ENCODE assay signal across 8 mouse cellular contexts in genomic region chr11:60776107-60776828, GRCm38 (mm10). TPM values are rescaled to one million over a fixed set of nuclear protein-coding genes. Genes with fewer than 3 reads are reported as not detected.
A peak's percentile ranks its signal among the peaks of the same experiment; 100 is the strongest.
DNase-seq lines count a peak whose midpoint lies in the region; ATAC-seq and TF ChIP-seq lines count a peak whose summit lies in the region.

No protein-coding gene starts in this region.

- 4% methylated on average over 17 of the region's 17 CpGs for WGBS in cerebellum, adult 2 months
- WGBS in liver, embryonic 11.5 days: 4% methylated on average over 17 of the region's 17 CpGs

- TF ChIP-seq POLR2A in cerebellum, adult 2 months (IDR thresholded peaks at IDR 0.05; ENCODE audit: borderline replicate concordance, insufficient read depth, low read length): no peak
- TF ChIP-seq POLR2A in testis, adult 2 months (IDR thresholded peaks at IDR 0.05; ENCODE audit: control insufficient read depth, low read depth, low read length): no peak

- H3K36me3 ChIP-seq in testis, adult 2 months (ENCODE audit: control insufficient read depth, insufficient read depth, low read length): peaks cover 2% of the 10 kb centered on the region
- peaks cover 21% of the 10 kb centered on the region; the same call in 1 of the 2 replicates for H3K36me3 ChIP-seq in liver, embryonic 11.5 days (ENCODE audit: control insufficient read depth, insufficient read depth, low read length)

- peaks cover 16% of the 10 kb centered on the region for H3K4me1 ChIP-seq in cerebellum, adult 2 months (ENCODE audit: control insufficient read depth, insufficient read depth, low read length)
- peaks cover 15% of the 10 kb centered on the region for H3K4me1 ChIP-seq in testis, adult 2 months (ENCODE audit: control insufficient read depth, insufficient read depth, low read length)
- H3K4me1 ChIP-seq in liver, embryonic 11.5 days (replicated peaks; ENCODE audit: control insufficient read depth, insufficient read depth, low read length): peaks cover 48% of the 10 kb centered on the region

- no peak overlapping the region for H3K27ac ChIP-seq in cerebellum, adult 2 months (ENCODE audit: insufficient read depth, low read length)
- H3K27ac ChIP-seq in testis, adult 2 months (ENCODE audit: control insufficient read depth, insufficient read depth, low read depth, low read length): peak overlapping the region; percentile 97
- H3K27ac ChIP-seq in liver, embryonic 11.5 days (ENCODE audit: low read depth, low read length): peak overlapping the region; percentile 92; the same call in 1 of the 2 replicates

- DNase-seq in cerebellum, adult 2 months: no peak
- DNase-seq in cerebellum, adult 9-10 months: no peak
- DNase-seq in testis, postnatal 14 days (ENCODE audit: low spot score): no peak
- DNase-seq in liver, embryonic 11.5 days (ENCODE audit: low spot score): no peak
- DNase-seq in right cerebral cortex, postnatal 4 days: no peak
- DNase-seq in gastrocnemius, adult 8-10 months (ENCODE audit: low spot score in 2 of 2): no peak
- no peak for DNase-seq in ovary, postnatal 36 days (ENCODE audit: low spot score)

- ATAC-seq in liver, embryonic 11.5 days (replicated peaks; ENCODE audit: low FRiP score): no peak

- H3K4me2 ChIP-seq in liver, embryonic 11.5 days: peak overlapping the region; percentile 96

- peak overlapping the region; percentile 83 for H3K4me3 ChIP-seq in cerebellum, adult 2 months (replicated peaks; ENCODE audit: insufficient read depth, low read depth, low read length)
- peak overlapping the region; percentile 97 for H3K4me3 ChIP-seq in testis, adult 2 months (ENCODE audit: control insufficient read depth, low read depth, low read length)
- H3K4me3 ChIP-seq in liver, embryonic 11.5 days (ENCODE audit: low read depth, low read length): peak overlapping the region; percentile 81

- no peak for TF ChIP-seq CTCF in cerebellum, adult 2 months (IDR thresholded peaks at IDR 0.05; ENCODE audit: borderline replicate concordance, insufficient read depth, low read depth, low read length)
- TF ChIP-seq CTCF in testis, adult 2 months (IDR thresholded peaks at IDR 0.05; ENCODE audit: control insufficient read depth, insufficient read depth, insufficient replicate concordance, low read depth, low read length): no peak

- no peaks in the 10 kb centered on the region for H3K9me3 ChIP-seq in liver, embryonic 11.5 days (ENCODE audit: control insufficient read depth, low read length)

- no peaks in the 10 kb centered on the region for H3K27me3 ChIP-seq in cerebellum, adult 2 months (ENCODE audit: control insufficient read depth, insufficient read depth, low read length)
- no peaks in the 10 kb centered on the region for H3K27me3 ChIP-seq in testis, adult 2 months (ENCODE audit: control insufficient read depth, insufficient read depth, low read length)
- H3K27me3 ChIP-seq in liver, embryonic 11.5 days (replicated peaks; ENCODE audit: control insufficient read depth, insufficient read depth, low read length): no peaks in the 10 kb centered on the region

- peak overlapping the region; percentile 94 for H3K9ac ChIP-seq in liver, embryonic 11.5 days (ENCODE audit: low read depth, low read length)

RNA-seq across cellular contexts. Expression of gene Top3a, which starts 0.9 kb away (rescaled TPM):
- 6.8 and 7.2 TPM in 2 replicates for polyA plus RNA-seq in cerebellum, adult 2 months (2012; rRNA removed)
- 14.4 and 14.8 TPM in 2 replicates for polyA plus RNA-seq in testis, adult 2 months (2012; rRNA removed)
- polyA plus RNA-seq in liver, embryonic 11.5 days (2014; fragmentation: Nextera tagmentation; extraction: Ambion mirVana): 16.2 and 19.1 TPM in 2 replicates
- total RNA-seq in gastrocnemius, adult 8-10 months (2022): 1 to 10 TPM; 3.8 to 4.7 (median 4.2) TPM

RNA-seq across cellular contexts. Expression of gene Smcr8, which starts 1.1 kb away (rescaled TPM):
- polyA plus RNA-seq in cerebellum, adult 2 months (2012; rRNA removed): 16.4 and 17.5 TPM in 2 replicates
- polyA plus RNA-seq in testis, adult 2 months (2012; rRNA removed): 4.5 and 4.6 TPM in 2 replicates
- 7.7 and 7.8 TPM in 2 replicates for polyA plus RNA-seq in liver, embryonic 11.5 days (2014; fragmentation: Nextera tagmentation; extraction: Ambion mirVana)
- 10 to 100 TPM; 16.7 to 22.3 (median 19.7) TPM for total RNA-seq in gastrocnemius, adult 8-10 months (2022)

RNA-seq across cellular contexts. Expression of gene Shmt1, which starts 35.2 kb away (rescaled TPM):
- 3.3 and 4.5 TPM in 2 replicates for polyA plus RNA-seq in cerebellum, adult 2 months (2012; rRNA removed)
- polyA plus RNA-seq in testis, adult 2 months (2012; rRNA removed): 39.3 and 51.5 TPM in 2 replicates
- 93.5 and 101 TPM in 2 replicates for polyA plus RNA-seq in liver, embryonic 11.5 days (2014; fragmentation: Nextera tagmentation; extraction: Ambion mirVana)
- 10 to 100 TPM; 10.5 to 15.0 (median 12.5) TPM for total RNA-seq in gastrocnemius, adult 8-10 months (2022)

RNA-seq across cellular contexts. Expression of gene Mief2, which starts 48.1 kb away (rescaled TPM):
- polyA plus RNA-seq in cerebellum, adult 2 months (2012; rRNA removed): 27.4 and 28.4 TPM in 2 replicates
- 7.2 and 7.7 TPM in 2 replicates for polyA plus RNA-seq in testis, adult 2 months (2012; rRNA removed)
- 8.0 and 8.9 TPM in 2 replicates for polyA plus RNA-seq in liver, embryonic 11.5 days (2014; fragmentation: Nextera tagmentation; extraction: Ambion mirVana)
- total RNA-seq in gastrocnemius, adult 8-10 months (2022): 10 to 100 TPM; 80.3 to 94.0 (median 84.3) TPM

RNA-seq across cellular contexts. Expression of gene Flii, which starts 49.2 kb away (rescaled TPM):
- 160 and 177 TPM in 2 replicates for polyA plus RNA-seq in cerebellum, adult 2 months (2012; rRNA removed)
- polyA plus RNA-seq in testis, adult 2 months (2012; rRNA removed): 31.0 and 32.9 TPM in 2 replicates
- polyA plus RNA-seq in liver, embryonic 11.5 days (2014; fragmentation: Nextera tagmentation; extraction: Ambion mirVana): 61.3 and 69.2 TPM in 2 replicates
- 100 to 1,000 TPM in 2 of 4 experiments, 10 to 100 TPM in 2; 96.0 to 116 (median 101) TPM for total RNA-seq in gastrocnemius, adult 8-10 months (2022)
